Mouse (Mus musculus): ENCODE measurements around the gene Chn2. TPM values are rescaled to one million over a fixed set of nuclear protein-coding genes. Genes with fewer than 3 reads are reported as not detected.

The Chn2 gene
- polyA plus RNA-seq, 1 experiment from 2014 or later: 17.1 TPM

GRCm38 (mm10) chr6:54193631-54194305 is 154.4 kb downstream of the Chn2 start:
- H3K36me3 ChIP-seq (ENCODE audit: insufficient read depth, low read length): no peaks in the 10 kb centered on the region
- H3K27me3 ChIP-seq (ENCODE audit: insufficient read depth, low read length): no peaks in the 10 kb centered on the region
- no peak for ATAC-seq (ENCODE audit: low FRiP score, low TSS enrichment)
- 0 out of 2 replicates have a peak, but pooled peaks cover 3% of the 10 kb centered on the region for H3K9me3 ChIP-seq (ENCODE audit: low read length)
- no peak overlapping the region for H3K4me2 ChIP-seq (replicated peaks; ENCODE audit: low read depth, low read length)
- no peak overlapping the region for H3K9ac ChIP-seq (replicated peaks; ENCODE audit: low read length)
- H3K4me3 ChIP-seq (ENCODE audit: low read length): no peak overlapping the region
- 71% methylated on average over 7 of the region's 7 CpGs for WGBS
- H3K27ac ChIP-seq (ENCODE audit: low read length): no peak overlapping the region
- H3K4me1 ChIP-seq (ENCODE audit: insufficient read depth, low read length): no peaks in the 10 kb centered on the region

- Histone ChIP-seq H3K27ac (ENCODE audit: low read length) (no peak overlapping the region), H3K36me3 (ENCODE audit: insufficient read depth, low read length) (no peaks in the 10 kb centered on the region), H3K4me3 (ENCODE audit: low read length) (no peak overlapping the region), H3K27me3 (ENCODE audit: insufficient read depth, low read length) (no peaks in the 10 kb centered on the region), H3K9me3 (ENCODE audit: low read length) (no peaks in the 10 kb centered on the region), H3K9ac (replicated peaks; ENCODE audit: low read length) (no peak overlapping the region), H3K4me2 (replicated peaks; ENCODE audit: low read depth, low read length) (no peak overlapping the region), H3K4me1 (ENCODE audit: insufficient read depth, low read length) (peaks cover 10% of the 10 kb centered on the region)
- ATAC-seq (ENCODE audit: low FRiP score, low TSS enrichment): no peak
- WGBS: 92% methylated on average over 5 of the region's 5 CpGs
These were observed 158.6 kb downstream of the Chn2 start for GRCm38 (mm10) chr6:54197821-54198412.

GRCm38 (mm10) chr6:54199516-54199915 is 160.2 kb downstream of the Chn2 start:
- H3K4me2 ChIP-seq (replicated peaks; ENCODE audit: low read depth, low read length): no peak overlapping the region
- H3K27me3 ChIP-seq (ENCODE audit: insufficient read depth, low read length): no peaks in the 10 kb centered on the region
- no peak overlapping the region for H3K4me3 ChIP-seq (ENCODE audit: low read length)
- WGBS: 58% methylated on average over 4 of the region's 4 CpGs
- no peaks in the 10 kb centered on the region for H3K9me3 ChIP-seq (ENCODE audit: low read length)
- no peaks in the 10 kb centered on the region for H3K36me3 ChIP-seq (ENCODE audit: insufficient read depth, low read length)
- no peak overlapping the region for H3K9ac ChIP-seq (replicated peaks; ENCODE audit: low read length)
- no peak for ATAC-seq (ENCODE audit: low FRiP score, low TSS enrichment)
- H3K27ac ChIP-seq (ENCODE audit: low read length): no peak overlapping the region; the same call in 1 of the 2 replicates
- H3K4me1 ChIP-seq (ENCODE audit: insufficient read depth, low read length): peaks cover 12% of the 10 kb centered on the region

- Histone ChIP-seq H3K27ac (ENCODE audit: low read length) (no peak overlapping the region), H3K9me3 (ENCODE audit: low read length) (no peaks in the 10 kb centered on the region), H3K4me1 (ENCODE audit: insufficient read depth, low read length) (peaks cover 16% of the 10 kb centered on the region)
These were observed 160.8 kb downstream of the Chn2 start for GRCm38 (mm10) chr6:54200031-54200722.

GRCm38 (mm10) chr6:54202311-54203020 is 163.1 kb downstream of the Chn2 start:
- no peaks in the 10 kb centered on the region for H3K27me3 ChIP-seq (ENCODE audit: insufficient read depth, low read length)
- no peaks in the 10 kb centered on the region for H3K36me3 ChIP-seq (ENCODE audit: insufficient read depth, low read length)
- H3K9ac ChIP-seq (replicated peaks; ENCODE audit: low read length): no peak overlapping the region
- H3K27ac ChIP-seq (ENCODE audit: low read length): peak overlapping the region; percentile 52; the same call in 1 of the 2 replicates
- no peak overlapping the region for H3K4me3 ChIP-seq (ENCODE audit: low read length)
- 54% methylated on average over 7 of the region's 7 CpGs for WGBS
- H3K4me1 ChIP-seq (ENCODE audit: insufficient read depth, low read length): peaks cover 18% of the 10 kb centered on the region
- H3K9me3 ChIP-seq (ENCODE audit: low read length): no peaks in the 10 kb centered on the region
- peak; percentile 76 for ATAC-seq (ENCODE audit: low FRiP score, low TSS enrichment)
- no peak overlapping the region for H3K4me2 ChIP-seq (replicated peaks; ENCODE audit: low read depth, low read length)

More at GRCm38 (mm10) chr6:54200031-54200722, 160.8 kb downstream of the Chn2 start:
- no peaks in the 10 kb centered on the region for H3K36me3 ChIP-seq (ENCODE audit: insufficient read depth, low read length)
- H3K4me3 ChIP-seq (ENCODE audit: low read length): no peak overlapping the region
- H3K27me3 ChIP-seq (ENCODE audit: insufficient read depth, low read length): no peaks in the 10 kb centered on the region
- ATAC-seq (ENCODE audit: low FRiP score, low TSS enrichment): no peak
- H3K9ac ChIP-seq (replicated peaks; ENCODE audit: low read length): no peak overlapping the region
- no peak overlapping the region for H3K4me2 ChIP-seq (replicated peaks; ENCODE audit: low read depth, low read length)
- 79% methylated on average over 11 of the region's 11 CpGs for WGBS

GRCm38 (mm10) chr6:54203316-54203715 is 164.0 kb downstream of the Chn2 start:
- H3K9me3 ChIP-seq (ENCODE audit: low read length): no peaks in the 10 kb centered on the region
- H3K36me3 ChIP-seq (ENCODE audit: insufficient read depth, low read length): no peaks in the 10 kb centered on the region
- no peak overlapping the region for H3K4me3 ChIP-seq (ENCODE audit: low read length)
- peaks cover 18% of the 10 kb centered on the region for H3K4me1 ChIP-seq (ENCODE audit: insufficient read depth, low read length)
- no peak overlapping the region for H3K4me2 ChIP-seq (replicated peaks; ENCODE audit: low read depth, low read length)
- no peak for ATAC-seq (ENCODE audit: low FRiP score, low TSS enrichment)
- WGBS: 79% methylated on average over 2 of the region's 2 CpGs
- H3K9ac ChIP-seq (replicated peaks; ENCODE audit: low read length): no peak overlapping the region
- H3K27ac ChIP-seq (ENCODE audit: low read length): no peak overlapping the region
- H3K27me3 ChIP-seq (ENCODE audit: insufficient read depth, low read length): no peaks in the 10 kb centered on the region

GRCm38 (mm10) chr6:54203926-54204325 is 164.6 kb downstream of the Chn2 start:
- H3K36me3 ChIP-seq (ENCODE audit: insufficient read depth, low read length): no peaks in the 10 kb centered on the region
- H3K9ac ChIP-seq (replicated peaks; ENCODE audit: low read length): no peak overlapping the region
- no peaks in the 10 kb centered on the region for H3K9me3 ChIP-seq (ENCODE audit: low read length)
- no peaks in the 10 kb centered on the region for H3K27me3 ChIP-seq (ENCODE audit: insufficient read depth, low read length)
- H3K4me3 ChIP-seq (ENCODE audit: low read length): no peak overlapping the region
- H3K4me1 ChIP-seq (ENCODE audit: insufficient read depth, low read length): peaks cover 18% of the 10 kb centered on the region
- no peak overlapping the region for H3K4me2 ChIP-seq (replicated peaks; ENCODE audit: low read depth, low read length)
- ATAC-seq (ENCODE audit: low FRiP score, low TSS enrichment): no peak
- WGBS: 89% methylated on average over 6 of the region's 6 CpGs
- no peak overlapping the region for H3K27ac ChIP-seq (ENCODE audit: low read length)

- peaks cover 18% of the 10 kb centered on the region for H3K4me1 ChIP-seq (ENCODE audit: insufficient read depth, low read length)
- H3K27ac ChIP-seq (ENCODE audit: low read length): no peak overlapping the region
- H3K36me3 ChIP-seq (ENCODE audit: insufficient read depth, low read length): no peaks in the 10 kb centered on the region
- H3K4me2 ChIP-seq (replicated peaks; ENCODE audit: low read depth, low read length): no peak overlapping the region
- ATAC-seq (ENCODE audit: low FRiP score, low TSS enrichment): peak; percentile 53; the same call in 1 of the 2 replicates
- 47% methylated on average over 2 of the region's 2 CpGs for WGBS
- no peak overlapping the region for H3K4me3 ChIP-seq (ENCODE audit: low read length)
- no peaks in the 10 kb centered on the region for H3K9me3 ChIP-seq (ENCODE audit: low read length)
- no peaks in the 10 kb centered on the region for H3K27me3 ChIP-seq (ENCODE audit: insufficient read depth, low read length)
- no peak overlapping the region for H3K9ac ChIP-seq (replicated peaks; ENCODE audit: low read length)
These were observed 165.6 kb downstream of the Chn2 start for GRCm38 (mm10) chr6:54204931-54205330.

- H3K9ac ChIP-seq (replicated peaks; ENCODE audit: low read length): no peak overlapping the region
- H3K4me1 ChIP-seq (ENCODE audit: insufficient read depth, low read length): peaks cover 18% of the 10 kb centered on the region
- 80% methylated on average over 5 of the region's 5 CpGs for WGBS
- H3K4me2 ChIP-seq (replicated peaks; ENCODE audit: low read depth, low read length): no peak overlapping the region
- no peaks in the 10 kb centered on the region for H3K27me3 ChIP-seq (ENCODE audit: insufficient read depth, low read length)
- H3K4me3 ChIP-seq (ENCODE audit: low read length): no peak overlapping the region
- no peaks in the 10 kb centered on the region for H3K9me3 ChIP-seq (ENCODE audit: low read length)
- no peak for ATAC-seq (ENCODE audit: low FRiP score, low TSS enrichment)
- no peak overlapping the region for H3K27ac ChIP-seq (ENCODE audit: low read length)
- H3K36me3 ChIP-seq (ENCODE audit: insufficient read depth, low read length): no peaks in the 10 kb centered on the region
These were observed 166.1 kb downstream of the Chn2 start for GRCm38 (mm10) chr6:54205471-54205870.

Measured in kidney, embryonic 16.5 days (tissue).